Mouse (Mus musculus): Measurements from ENCODE around the gene Fez2. TPM values are rescaled to one million over a fixed set of nuclear protein-coding genes. Genes with fewer than 3 reads are reported as not detected.

Fez2 gene
- total RNA-seq, 2 experiments from 2014 or later = 34.9 to 36.0 TPM

- TF ChIP-seq CTCF (IDR thresholded peaks at IDR 0.05) = no peak
- intact Hi-C loops (cut with DNase I) = no loop called here
- H3K27ac ChIP-seq = no peak overlapping the region
These were observed 12.6 kb downstream of the Fez2 start for GRCm38 (mm10) chr17:78405336-78405735.

GRCm38 (mm10) chr17:78403804-78404203 lies 14.1 kb downstream of the Fez2 start:
- intact Hi-C loops (cut with DNase I) = no loop called here
- no peak for TF ChIP-seq CTCF (IDR thresholded peaks at IDR 0.05)
- no peak for DNase-seq (ENCODE audit: extremely low spot score in 1 of 2, low spot score in 2 of 2)
- no peak overlapping the region for H3K27ac ChIP-seq
- H3K4me3 ChIP-seq = no peak overlapping the region

More at GRCm38 (mm10) chr17:78405336-78405735, 12.6 kb downstream of the Fez2 start:
- no peak for DNase-seq (ENCODE audit: extremely low spot score in 1 of 2, low spot score in 2 of 2)
- no peak overlapping the region for H3K4me3 ChIP-seq

GRCm38 (mm10) chr17:78403229-78403628 lies 14.7 kb downstream of the Fez2 start:
- H3K4me3 ChIP-seq = no peak overlapping the region
- no peak for TF ChIP-seq CTCF (IDR thresholded peaks at IDR 0.05)
- intact Hi-C loops (cut with DNase I) = no loop called here
- DNase-seq (ENCODE audit: extremely low spot score in 1 of 2, low spot score in 2 of 2) = no peak
- H3K27ac ChIP-seq = no peak overlapping the region

- no peak overlapping the region for H3K4me3 ChIP-seq
- DNase-seq (ENCODE audit: extremely low spot score in 1 of 2, low spot score in 2 of 2) = no peak
- intact Hi-C loops (cut with DNase I) = no loop called here
- TF ChIP-seq CTCF (IDR thresholded peaks at IDR 0.05) = no peak
- H3K27ac ChIP-seq = no peak overlapping the region
These were observed 15.8 kb downstream of the Fez2 start for GRCm38 (mm10) chr17:78402174-78402573.

GRCm38 (mm10) chr17:78401713-78402112 lies 16.2 kb downstream of the Fez2 start:
- no peak for DNase-seq (ENCODE audit: extremely low spot score in 1 of 2, low spot score in 2 of 2)
- Histone ChIP-seq H3K4me3 (no peak overlapping the region), H3K27ac (no peak overlapping the region)
- intact Hi-C loops (cut with DNase I) = no loop called here
- no peak for TF ChIP-seq CTCF (IDR thresholded peaks at IDR 0.05)

- intact Hi-C loops (cut with DNase I) = no loop called here
- no peak overlapping the region; the same call in 1 of the 2 replicates for H3K27ac ChIP-seq
- no peak for TF ChIP-seq CTCF (IDR thresholded peaks at IDR 0.05)
- DNase-seq (ENCODE audit: extremely low spot score in 1 of 2, low spot score in 2 of 2) = no peak
- H3K4me3 ChIP-seq = no peak overlapping the region
These were observed 16.6 kb downstream of the Fez2 start for GRCm38 (mm10) chr17:78401311-78401710.

- intact Hi-C loops (cut with DNase I) = no loop called here
- peak overlapping the region; percentile 22 for H3K27ac ChIP-seq
- DNase-seq (ENCODE audit: extremely low spot score in 1 of 2, low spot score in 2 of 2) = peak; percentile 37 to 61
These were observed 17.7 kb downstream of the Fez2 start for GRCm38 (mm10) chr17:78400130-78400840.

GRCm38 (mm10) chr17:78392401-78393087 lies 25.4 kb downstream of the Fez2 start:
- DNase-seq (ENCODE audit: extremely low spot score in 1 of 2, low spot score in 2 of 2) = no peak
- Histone ChIP-seq H3K27ac (no peak overlapping the region), H3K4me3 (no peak overlapping the region)
- no peak for TF ChIP-seq CTCF (IDR thresholded peaks at IDR 0.05)
- intact Hi-C loops (cut with DNase I) = no loop called here

More at GRCm38 (mm10) chr17:78400130-78400840, 17.7 kb downstream of the Fez2 start:
- H3K4me3 ChIP-seq = no peak overlapping the region
- TF ChIP-seq CTCF (IDR thresholded peaks at IDR 0.05) = no peak

- TF ChIP-seq CTCF (IDR thresholded peaks at IDR 0.05) = no peak
- intact Hi-C loops (cut with DNase I) = no loop called here
- Histone ChIP-seq H3K4me3 (no peak overlapping the region), H3K27ac (no peak overlapping the region)
- no peak for DNase-seq (ENCODE audit: extremely low spot score in 1 of 2, low spot score in 2 of 2)
These were observed 28.4 kb downstream of the Fez2 start for GRCm38 (mm10) chr17:78389573-78389972.

- intact Hi-C loops (cut with DNase I) = no loop called here
- no peak for TF ChIP-seq CTCF (IDR thresholded peaks at IDR 0.05)
- DNase-seq (ENCODE audit: extremely low spot score in 1 of 2, low spot score in 2 of 2) = no peak
- no peak overlapping the region for H3K4me3 ChIP-seq
- H3K27ac ChIP-seq = no peak overlapping the region
These were observed 29.7 kb downstream of the Fez2 start for GRCm38 (mm10) chr17:78388101-78388847.

- no peak overlapping the region for H3K27ac ChIP-seq
- DNase-seq (ENCODE audit: extremely low spot score in 1 of 2, low spot score in 2 of 2) = no peak
- no peak overlapping the region for H3K4me3 ChIP-seq
- intact Hi-C loops (cut with DNase I) = no loop called here
- TF ChIP-seq CTCF (IDR thresholded peaks at IDR 0.05) = no peak
These were observed 30.3 kb downstream of the Fez2 start for GRCm38 (mm10) chr17:78387665-78388064.

- DNase-seq (ENCODE audit: extremely low spot score in 1 of 2, low spot score in 2 of 2) = no peak
- H3K4me3 ChIP-seq = no peak overlapping the region
- TF ChIP-seq CTCF (IDR thresholded peaks at IDR 0.05) = no peak
- intact Hi-C loops (cut with DNase I) = no loop called here
- no peak overlapping the region for H3K27ac ChIP-seq
These were observed 35.6 kb downstream of the Fez2 start for GRCm38 (mm10) chr17:78382321-78382720.

All from left cerebral cortex, adult 2 months (tissue).